Mouse (Mus musculus) limb, embryonic 14.5 days (tissue): ENCODE measurements around the gene Gm36079. TPM values are rescaled to one million over a fixed set of nuclear protein-coding genes. Genes with fewer than 3 reads are reported as not detected.
A peak's percentile ranks its signal among the peaks of the same experiment; 100 is the strongest.
"Not testable (repeated sequence)": the region's sequence is repeated elsewhere in the genome, so short reads cannot be mapped to it uniquely, and the experiment has no call there.

Experiments
- ATAC-seq: fragments of 200-750 bp; cut with Nextera tagmentation; 2 replicates; pipeline ENCODE4 v1.8.0; 2017; ENCODE audit warnings: low read depth, moderate number of reproducible peaks, moderate TSS enrichment; ENCODE audit not compliant: low FRiP score
- DNase-seq: peaks from one replicate; pipeline ENCODE4 v3.0.0-alpha.2; 2015; ENCODE audit warnings: low spot score
- H3K27ac ChIP-seq: fragments of 300-500 bp; sonication (generic); replicated peaks from 2 replicates; pipeline ENCODE4 v1.5.1; 2014; ENCODE audit warnings: low read depth, mild to moderate bottlenecking, low read length, moderate library complexity, mixed read lengths
- H3K27me3 ChIP-seq: fragments of 300-500 bp; sonication (generic); 2 replicates; pipeline ENCODE4 v1.6.1; 2014; ENCODE audit warnings: low read length, mixed read lengths; ENCODE audit not compliant: control insufficient read depth, insufficient read depth
- H3K36me3 ChIP-seq: fragments of 300-500 bp; sonication (generic); 2 replicates; pipeline ENCODE4 v1.6.1; 2014; ENCODE audit warnings: mild to moderate bottlenecking, low read length, moderate library complexity, mixed read lengths; ENCODE audit not compliant: control insufficient read depth, insufficient read depth
- H3K4me1 ChIP-seq: fragments of 300-500 bp; sonication (generic); 2 replicates; pipeline ENCODE4 v1.6.1; 2014; ENCODE audit warnings: antibody characterized with exemption, low read length, mixed read lengths; ENCODE audit not compliant: control insufficient read depth, insufficient read depth
- H3K4me2 ChIP-seq: fragments of 300-500 bp; sonication (generic); replicated peaks from 2 replicates; pipeline ENCODE4 v1.6.1; 2014; ENCODE audit warnings: low read depth, mild to moderate bottlenecking, low read length, moderate library complexity; ENCODE audit not compliant: severe bottlenecking
- H3K4me3 ChIP-seq: fragments of 300-500 bp; sonication (generic); replicated peaks from 2 replicates; pipeline ENCODE4 v1.5.1; 2014; ENCODE audit warnings: low read length
- H3K9ac ChIP-seq: fragments of 300-500 bp; sonication (generic); 2 replicates; pipeline ENCODE4 v1.6.1; 2014; ENCODE audit warnings: mild to moderate bottlenecking, low read depth, low read length, moderate library complexity; ENCODE audit not compliant: severe bottlenecking
- H3K9me3 ChIP-seq: fragments of 300-500 bp; sonication (generic); 2 replicates; pipeline ENCODE4 v1.6.1; 2016; ENCODE audit warnings: low read length; ENCODE audit not compliant: control insufficient read depth
- WGBS: fragments of 180-500 bp; shearing (Covaris S2); extraction: QIAGEN DNeasy Blood & Tissue Kit; methylation state at CpG from one replicate; pipeline ENCODE4 v1.1.7; 2014; 5-methylcytosine and 5-hydroxymethylcytosine counted together
- polyA plus RNA-seq, 2 experiments: library from polyadenylated mRNA; depleted of rRNA in 1 of 2; stranded (reverse) in 1 of 2; unstranded in 1 of 2; fragments of >200 nt; fragmentation: Nextera tagmentation in 1 of 2; extraction: Ambion mirVana in 1 of 2; gene quantifications; 2 replicates each; pipeline versions ENCODE4 v1.2.1 to v1.2.3; 2012 to 2014

Gene Gm36079
- polyA plus RNA-seq (2012; rRNA removed) (not detected in 2 replicates), polyA plus RNA-seq (2014; fragmentation: Nextera tagmentation; extraction: Ambion mirVana) (not detected in 2 replicates)

DNA sequence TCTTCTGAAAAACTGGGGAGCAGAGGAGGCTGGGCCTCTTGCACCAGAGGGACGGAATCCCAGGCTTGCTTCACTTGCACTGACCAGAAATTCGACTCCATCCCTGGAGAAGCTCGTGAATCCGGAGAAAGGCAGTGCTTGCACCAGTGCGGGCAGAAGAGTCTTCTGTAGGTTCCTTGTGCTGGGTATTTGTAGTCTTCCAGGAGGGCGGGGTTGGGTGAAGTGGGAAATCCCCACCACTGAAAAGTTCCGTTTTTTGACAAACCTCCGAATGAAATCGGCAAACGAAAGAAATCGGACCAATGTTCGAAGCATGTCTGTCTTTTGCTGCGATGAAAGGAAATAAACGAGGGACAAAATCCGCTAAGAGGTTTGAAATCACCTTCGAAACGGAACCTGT, at the start of gene Gm36079:
Gm36079 (minus strand) TSS at position 101 of the 400 bp plus-strand sequence.
- not testable (repeated sequence) for H3K27ac ChIP-seq, H3K4me1 ChIP-seq, H3K4me2 ChIP-seq, ATAC-seq, H3K36me3 ChIP-seq, H3K9me3 ChIP-seq, H3K4me3 ChIP-seq, H3K27me3 ChIP-seq, DNase-seq, H3K9ac ChIP-seq
- WGBS, result no CpG with 5 or more reads among the region's 17 CpGs

DNA sequence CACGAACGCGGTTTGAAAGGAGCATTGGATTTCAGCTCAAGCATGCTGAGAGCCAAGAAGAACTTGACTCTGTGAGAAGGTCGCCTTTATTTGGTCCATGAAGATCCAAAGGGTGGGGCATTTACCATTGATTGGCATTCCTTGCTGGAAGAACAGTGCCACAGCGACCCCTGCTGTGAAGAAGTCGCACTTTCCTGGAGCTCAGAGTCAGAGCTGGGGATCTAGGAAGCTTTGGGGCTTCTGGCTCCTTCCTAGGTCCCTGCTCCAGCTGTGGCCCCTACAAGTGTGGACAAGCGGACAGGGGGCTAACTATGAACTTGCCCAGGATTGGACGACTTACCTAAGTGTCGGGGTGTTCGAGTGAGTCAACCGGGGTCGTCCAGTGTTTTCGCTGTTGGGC, 44.1 kb upstream of the Gm36079 start:
- not testable (repeated sequence) for ATAC-seq, H3K9ac ChIP-seq, H3K4me1 ChIP-seq, DNase-seq, H3K4me3 ChIP-seq, H3K36me3 ChIP-seq, H3K27ac ChIP-seq, H3K27me3 ChIP-seq, H3K4me2 ChIP-seq, H3K9me3 ChIP-seq
- no CpG with 5 or more reads among the region's 13 CpGs for WGBS

DNA sequence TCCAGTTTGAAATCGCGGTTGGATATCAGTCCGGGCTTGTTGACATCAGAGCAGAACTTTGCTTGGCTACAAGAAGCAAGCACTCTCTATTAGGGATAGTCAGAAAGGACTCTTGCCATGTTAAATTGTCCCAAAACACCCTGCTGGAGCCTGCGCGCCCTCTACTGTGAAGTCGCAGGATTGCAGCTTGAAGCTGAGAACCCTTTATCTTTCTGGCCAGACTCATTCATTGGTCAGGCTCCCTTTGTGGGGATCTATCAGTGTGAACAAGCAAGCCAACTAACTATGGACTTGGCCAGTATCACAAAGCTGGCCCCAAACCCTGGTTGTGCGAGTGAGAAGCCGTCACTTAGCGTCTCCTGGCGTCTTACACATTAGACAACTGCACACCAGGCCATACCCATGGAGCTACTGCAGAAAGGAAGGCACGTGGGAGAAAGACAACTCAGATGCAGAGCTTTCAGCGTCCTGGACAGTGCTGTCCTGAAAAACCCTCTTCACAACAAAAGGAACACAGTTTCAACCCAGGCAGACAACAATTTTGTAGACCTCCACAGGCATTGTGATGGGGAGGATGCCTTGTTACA, 43.3 kb upstream of the Gm36079 start:
- no CpG with 5 or more reads among the region's 12 CpGs for WGBS
- ATAC-seq, result not testable (repeated sequence)

DNA sequence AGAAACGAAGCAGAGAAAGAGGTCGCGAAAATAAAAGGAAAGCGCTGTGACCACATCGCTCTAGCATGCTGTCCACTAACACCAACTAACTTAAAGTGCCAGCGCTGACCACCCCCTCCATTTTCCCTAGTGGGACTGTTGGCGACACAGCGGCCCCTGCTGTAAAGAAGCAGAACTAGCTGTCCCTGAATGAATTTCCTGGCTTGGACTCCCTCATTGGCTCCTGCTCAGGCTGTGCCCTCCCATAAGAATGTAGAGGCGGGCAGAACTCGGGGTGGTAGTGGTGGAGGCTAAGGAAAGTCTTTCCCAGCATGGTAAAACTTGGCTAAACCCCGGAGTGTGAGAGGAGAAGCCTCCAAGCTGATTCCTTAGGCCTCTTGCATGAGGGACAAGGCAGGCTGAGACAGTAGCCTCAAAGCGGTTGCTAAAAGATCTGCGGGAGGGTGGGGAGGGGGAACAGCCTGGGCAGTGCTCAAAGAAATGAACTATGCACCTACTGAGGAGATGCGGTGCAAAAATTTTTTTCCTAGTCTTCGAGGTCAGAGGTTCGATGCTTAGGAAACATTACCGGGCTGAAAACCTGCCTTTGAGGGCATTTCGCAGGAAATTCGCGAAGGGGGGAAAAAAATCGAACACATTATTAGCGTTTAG, 36.8 kb upstream of the Gm36079 start:
- no CpG with 5 or more reads among the region's 22 CpGs for WGBS
- H3K9ac ChIP-seq, DNase-seq, H3K36me3 ChIP-seq, H3K27ac ChIP-seq, H3K4me2 ChIP-seq, H3K9me3 ChIP-seq, H3K4me3 ChIP-seq, H3K27me3 ChIP-seq, H3K4me1 ChIP-seq: not testable (repeated sequence)
- ATAC-seq, result 0 out of 2 replicates have a peak, but pooled peaks have one; percentile 34

More for the DNA sequence above, 43.3 kb upstream of the Gm36079 start:
- not testable (repeated sequence) for H3K9ac ChIP-seq, H3K36me3 ChIP-seq, H3K27ac ChIP-seq, H3K9me3 ChIP-seq, DNase-seq, H3K4me1 ChIP-seq, H3K4me3 ChIP-seq, H3K4me2 ChIP-seq, H3K27me3 ChIP-seq

- H3K27me3 ChIP-seq, DNase-seq, H3K9ac ChIP-seq, H3K4me2 ChIP-seq, H3K9me3 ChIP-seq, H3K4me1 ChIP-seq, H3K36me3 ChIP-seq, ATAC-seq, H3K27ac ChIP-seq, H3K4me3 ChIP-seq: not testable (repeated sequence)
- WGBS, result no CpG with 5 or more reads among the region's 4 CpGs
Measured at GRCm38 (mm10) chr13:120062903-120063302, 36.1 kb upstream of the Gm36079 start.

DNA sequence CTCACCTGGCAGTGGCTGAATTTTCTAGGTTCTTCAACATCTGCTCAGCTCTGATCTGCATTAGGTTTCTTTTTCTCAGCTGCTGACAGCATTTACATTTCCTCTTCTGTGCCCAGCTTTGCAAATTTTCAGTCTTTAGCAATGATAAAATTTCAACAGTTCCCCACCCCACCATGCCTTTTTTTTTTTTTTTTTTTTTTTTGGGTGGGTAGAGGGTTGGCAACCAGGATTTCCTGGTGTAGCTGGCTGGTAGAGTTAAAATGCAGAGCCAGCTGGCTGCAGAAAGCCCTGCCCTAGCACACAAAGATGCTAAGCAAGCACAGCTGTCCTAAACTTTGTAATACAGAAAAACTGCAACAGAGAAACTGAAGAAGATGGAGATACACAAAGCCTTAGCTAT, 25.3 kb upstream of the Gm36079 start, which contains the start of gene Gm21188:
Gm21188 (minus strand) TSS at position 110 of the 400 bp plus-strand sequence.
- not testable (repeated sequence) for ATAC-seq, H3K36me3 ChIP-seq, H3K27me3 ChIP-seq, H3K9me3 ChIP-seq, H3K27ac ChIP-seq, H3K9ac ChIP-seq, H3K4me3 ChIP-seq, H3K4me2 ChIP-seq, DNase-seq, H3K4me1 ChIP-seq

DNA sequence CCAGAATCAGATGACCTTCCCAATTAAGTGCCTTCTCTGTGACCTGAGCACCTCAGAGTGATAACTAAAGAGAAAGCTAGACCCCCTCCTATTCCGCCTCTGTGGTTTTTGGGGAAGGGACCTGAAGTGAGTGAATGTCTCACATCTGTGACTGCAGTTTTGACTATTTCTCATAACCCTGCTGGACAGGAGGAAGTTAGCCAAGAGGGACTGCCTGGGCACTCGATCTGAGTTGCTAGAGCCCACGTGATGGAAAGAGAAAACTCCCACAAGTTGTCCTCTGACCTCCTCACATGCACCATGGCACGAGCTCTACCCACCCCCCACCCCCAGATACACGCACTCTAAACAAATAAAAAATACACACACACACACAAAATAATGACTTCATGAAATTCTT, 21.8 kb upstream of the Gm36079 start:
- DNase-seq, ATAC-seq, H3K36me3 ChIP-seq, H3K4me1 ChIP-seq, H3K4me2 ChIP-seq, H3K27me3 ChIP-seq, H3K27ac ChIP-seq, H3K9ac ChIP-seq, H3K9me3 ChIP-seq, H3K4me3 ChIP-seq: not testable (repeated sequence)
- WGBS, result no CpG with 5 or more reads among the region's 5 CpGs

- DNase-seq, H3K27ac ChIP-seq, H3K27me3 ChIP-seq, ATAC-seq, H3K4me3 ChIP-seq, H3K4me1 ChIP-seq, H3K4me2 ChIP-seq, H3K36me3 ChIP-seq, H3K9ac ChIP-seq, H3K9me3 ChIP-seq: not testable (repeated sequence)
- WGBS, result no CpG with 5 or more reads among the region's 2 CpGs
Measured at GRCm38 (mm10) chr13:120048186-120048585, 21.4 kb upstream of the Gm36079 start.
